Mouse (Mus musculus) left cerebral cortex, adult 11 months (tissue): ENCODE data around the gene Prrg4.
"Not testable (repeated sequence)": the region's sequence is repeated elsewhere in the genome, so short reads cannot be mapped to it uniquely, and the experiment has no call there.

Experiments used
- DNase-seq: peaks from one replicate; pipeline ENCODE4 v3.0.0; 2022; ENCODE audit warnings: low spot score

Prrg4 gene

DNA sequence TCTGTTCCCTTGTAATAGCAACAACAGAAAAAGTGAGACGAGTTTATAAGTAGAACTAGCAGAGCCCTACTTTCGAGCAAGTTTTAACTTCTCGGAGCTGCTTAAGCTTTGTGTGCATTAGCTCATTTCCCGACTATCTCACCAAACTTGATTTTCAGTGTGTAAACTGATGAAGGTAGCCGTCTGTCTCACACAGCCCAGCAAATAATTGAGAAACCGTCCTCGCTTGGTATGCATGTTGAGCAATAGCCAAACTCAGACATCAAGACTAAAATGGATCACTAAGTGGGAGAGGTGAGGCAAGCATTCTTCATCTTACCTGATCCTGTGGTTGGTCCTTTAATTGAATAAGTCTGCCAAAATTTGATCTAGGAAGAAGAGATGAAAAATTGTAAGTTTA, 7.9 kb downstream of the Prrg4 start:
- DNase-seq: no peak

DNA sequence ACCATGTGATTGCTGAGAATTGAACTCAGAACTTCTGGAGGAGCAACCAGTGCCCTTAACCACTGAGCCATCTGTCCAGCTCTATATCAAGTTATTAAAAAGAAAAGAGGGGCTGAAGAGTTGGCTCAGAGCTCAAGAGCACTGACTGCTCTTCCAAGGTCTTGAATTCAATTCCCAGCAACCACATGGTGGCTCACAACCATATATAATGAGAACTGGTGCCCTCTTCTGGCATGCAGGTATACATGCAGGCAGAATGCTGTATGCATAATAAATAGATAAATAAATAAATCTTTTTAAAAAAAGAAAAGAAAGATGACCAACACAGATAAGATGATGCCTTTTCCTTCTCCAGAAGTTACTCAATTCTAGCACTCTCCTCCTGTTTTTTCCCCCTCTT, 8.7 kb downstream of the Prrg4 start:
- DNase-seq: no peak

DNA sequence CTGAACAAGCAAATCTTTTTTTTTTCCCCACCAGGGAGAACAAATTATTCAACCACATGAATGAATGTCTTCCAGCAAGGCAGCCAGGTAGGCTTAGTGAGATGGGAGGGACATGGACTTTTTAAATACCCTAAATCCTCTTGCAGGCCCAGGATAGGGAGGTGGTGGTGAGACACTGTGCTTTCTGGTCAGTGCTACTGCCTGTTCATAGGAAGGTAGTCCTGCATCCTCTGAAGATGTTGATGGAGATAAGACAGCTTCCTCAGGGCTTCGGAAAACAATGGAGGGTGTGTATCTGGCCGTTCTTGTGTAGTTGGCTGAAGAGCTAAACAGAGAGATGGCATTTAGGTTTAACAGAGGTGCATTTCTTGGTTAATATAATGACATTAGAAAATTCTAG, 17.2 kb downstream of the Prrg4 start:
- no peak for DNase-seq

DNA sequence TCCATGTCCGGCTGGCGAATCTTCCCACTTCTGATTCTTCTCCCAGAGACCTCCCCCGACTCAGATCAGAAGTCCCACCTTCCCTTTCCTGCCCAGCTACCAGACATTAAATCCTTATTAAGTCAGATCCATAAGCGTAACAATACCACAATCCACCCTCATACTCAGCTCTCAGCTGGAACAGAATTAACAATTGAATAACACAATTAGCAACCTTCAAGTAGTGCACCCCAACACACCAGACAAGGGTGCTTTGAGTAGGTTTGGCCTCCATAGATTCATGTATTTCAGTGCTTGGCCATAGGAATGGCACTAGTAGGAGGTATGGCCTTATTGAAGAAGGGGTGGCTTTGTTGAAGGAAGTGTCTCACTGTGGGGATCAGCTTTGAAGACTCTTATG, 23.5 kb downstream of the Prrg4 start:
- DNase-seq: no peak

DNA sequence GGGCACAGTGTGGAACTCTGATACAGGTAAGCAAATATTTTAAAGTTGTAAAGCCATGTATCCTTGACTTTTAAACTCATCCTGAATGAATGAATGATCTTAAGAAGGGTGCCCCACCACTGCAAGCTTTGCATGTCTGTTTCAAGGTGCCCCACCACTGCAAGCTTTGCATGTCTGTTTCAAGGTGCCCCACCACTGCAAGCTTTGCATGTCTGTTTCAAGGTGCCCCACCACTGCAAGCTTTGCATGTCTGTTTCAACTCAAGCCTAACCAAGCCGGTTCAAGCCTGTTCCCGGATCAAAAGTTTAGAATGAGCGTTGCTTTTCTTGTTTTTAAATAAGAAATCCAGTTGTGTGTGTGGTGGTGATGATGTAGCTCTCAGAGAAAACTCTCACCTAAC, 30.9 kb downstream of the Prrg4 start:
- DNase-seq: not testable (repeated sequence)

DNA sequence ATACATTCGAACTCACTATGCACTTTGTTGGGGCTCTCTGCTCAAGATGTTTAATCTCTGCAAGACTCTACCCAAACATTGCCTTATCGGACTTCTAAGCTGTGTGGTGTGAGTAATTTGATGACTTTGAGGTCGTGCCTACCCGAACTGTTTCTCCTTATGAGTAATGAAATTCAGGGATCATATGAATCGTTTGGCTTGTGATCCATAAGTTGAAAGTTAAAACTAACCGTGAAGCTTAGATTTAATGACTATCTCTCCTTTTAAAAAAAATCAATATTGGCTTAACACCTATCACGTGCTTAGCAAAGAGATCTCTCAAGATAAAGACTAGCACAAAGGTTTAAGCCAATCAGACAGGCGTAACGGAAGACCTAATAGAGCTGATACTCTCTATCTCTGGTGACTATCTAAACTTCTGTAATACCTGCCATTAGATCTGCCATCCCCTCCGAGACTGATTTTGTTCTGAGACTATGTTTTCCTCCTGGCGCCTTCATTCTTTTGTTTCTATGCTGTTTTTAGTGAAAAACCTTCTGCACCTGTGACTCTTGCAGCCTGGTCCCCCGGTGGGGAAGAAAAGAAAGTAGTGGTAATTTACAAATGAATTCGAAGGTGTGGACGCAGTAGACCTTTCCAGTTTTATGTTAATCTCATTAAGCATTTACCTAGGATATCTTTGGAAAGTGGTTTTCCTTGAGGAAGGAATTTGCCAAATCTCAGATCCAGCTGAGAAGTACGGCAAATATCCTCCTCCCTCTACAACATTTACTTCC, 31.9 kb downstream of the Prrg4 start:
- no peak for DNase-seq

DNA sequence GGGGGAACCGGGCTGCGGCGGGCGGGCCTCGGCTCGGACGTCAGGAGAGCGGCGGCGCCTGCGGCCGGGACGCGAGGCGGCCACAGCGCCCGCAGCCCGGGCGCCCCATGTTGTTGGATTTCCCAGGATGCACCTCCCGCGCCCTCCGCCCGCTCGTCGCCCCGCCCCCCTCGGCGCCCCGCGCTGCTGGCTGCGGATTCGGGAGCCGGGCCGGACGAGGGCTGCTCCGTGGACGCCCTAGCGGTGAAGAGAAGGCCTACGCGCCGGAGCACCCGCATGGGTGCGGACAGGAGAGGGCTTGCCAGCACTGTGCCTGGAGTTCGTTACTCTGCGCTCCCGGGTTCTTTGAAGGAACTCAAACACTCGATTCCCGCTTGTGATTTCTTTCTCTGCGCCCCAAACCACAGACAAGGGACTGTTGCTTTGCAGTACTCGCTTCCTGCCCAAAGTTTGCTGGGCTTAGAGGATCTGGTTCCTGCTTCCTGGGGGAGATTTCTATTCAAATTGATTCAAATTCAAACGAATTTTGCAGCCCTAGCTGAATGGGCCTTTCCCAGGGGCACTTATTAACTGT, 32.7 kb downstream of the Prrg4 start:
- peak; percentile 80 for DNase-seq

DNA sequence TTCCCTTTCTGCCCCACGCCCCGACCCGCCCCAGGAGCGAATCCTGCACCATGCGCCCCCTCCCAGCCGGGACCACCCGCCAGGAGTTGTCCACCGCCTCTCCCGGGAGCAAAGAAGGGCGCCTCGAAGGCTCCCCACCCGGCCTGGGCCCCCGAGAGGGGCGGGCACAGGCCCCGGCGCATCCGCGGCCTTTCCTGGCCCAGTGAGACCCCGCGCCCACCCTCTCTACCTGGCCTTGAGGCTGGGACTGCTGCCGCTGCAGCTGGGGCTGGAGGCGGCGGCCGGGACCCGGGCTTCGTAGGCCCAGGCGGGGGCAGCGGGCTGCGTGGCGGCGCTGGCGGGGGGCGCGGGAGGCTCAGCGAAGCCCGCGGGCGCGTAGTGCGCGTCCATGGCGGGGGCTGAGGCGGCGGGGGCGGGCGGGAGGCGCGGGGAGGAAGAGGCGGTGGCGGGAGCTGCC, 33.3 kb downstream of the Prrg4 start, which contains the start of gene Qser1:
Gene Qser1 (minus strand): TSS at position 390 of the 457 bp plus-strand sequence.
- DNase-seq: no peak

DNA sequence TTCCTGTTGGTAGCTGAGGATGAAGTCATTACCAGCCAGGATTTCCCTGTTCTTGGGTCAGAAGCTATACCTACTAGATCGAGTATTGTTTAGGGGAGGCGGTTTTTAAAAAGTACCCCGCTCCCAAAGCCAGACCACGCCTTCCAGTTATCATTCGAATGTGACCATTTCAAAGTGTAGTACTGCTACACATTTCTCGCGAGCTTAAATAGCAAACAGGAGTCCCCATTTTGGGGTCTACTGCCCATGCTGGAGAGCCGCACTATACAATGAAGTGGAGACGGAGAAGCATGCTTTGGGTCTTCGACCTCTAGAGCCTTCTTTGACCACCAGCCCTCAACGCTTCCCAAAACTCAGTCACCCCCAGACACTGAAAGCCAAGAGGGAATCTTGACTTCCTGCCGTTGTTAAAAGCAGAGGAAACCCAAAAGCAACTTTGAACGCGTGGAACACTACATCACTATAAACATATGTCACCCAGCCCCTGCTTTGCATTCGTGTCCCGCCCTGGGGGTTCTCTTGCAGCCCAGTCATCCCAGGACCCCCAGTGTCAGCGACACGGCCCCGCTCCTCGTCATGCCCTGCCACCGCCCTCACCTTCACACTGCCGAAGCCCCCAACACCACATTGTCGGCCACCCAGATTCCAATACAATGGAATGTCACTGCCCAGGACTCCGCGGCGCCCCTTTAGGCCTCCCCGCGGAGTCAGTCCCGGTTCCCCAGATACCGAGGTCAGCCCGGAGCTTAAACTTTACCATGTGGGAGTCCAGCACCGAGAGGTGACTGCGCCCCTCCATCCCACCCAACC, 33.9 kb downstream of the Prrg4 start:
- DNase-seq: peak; percentile 8

DNA sequence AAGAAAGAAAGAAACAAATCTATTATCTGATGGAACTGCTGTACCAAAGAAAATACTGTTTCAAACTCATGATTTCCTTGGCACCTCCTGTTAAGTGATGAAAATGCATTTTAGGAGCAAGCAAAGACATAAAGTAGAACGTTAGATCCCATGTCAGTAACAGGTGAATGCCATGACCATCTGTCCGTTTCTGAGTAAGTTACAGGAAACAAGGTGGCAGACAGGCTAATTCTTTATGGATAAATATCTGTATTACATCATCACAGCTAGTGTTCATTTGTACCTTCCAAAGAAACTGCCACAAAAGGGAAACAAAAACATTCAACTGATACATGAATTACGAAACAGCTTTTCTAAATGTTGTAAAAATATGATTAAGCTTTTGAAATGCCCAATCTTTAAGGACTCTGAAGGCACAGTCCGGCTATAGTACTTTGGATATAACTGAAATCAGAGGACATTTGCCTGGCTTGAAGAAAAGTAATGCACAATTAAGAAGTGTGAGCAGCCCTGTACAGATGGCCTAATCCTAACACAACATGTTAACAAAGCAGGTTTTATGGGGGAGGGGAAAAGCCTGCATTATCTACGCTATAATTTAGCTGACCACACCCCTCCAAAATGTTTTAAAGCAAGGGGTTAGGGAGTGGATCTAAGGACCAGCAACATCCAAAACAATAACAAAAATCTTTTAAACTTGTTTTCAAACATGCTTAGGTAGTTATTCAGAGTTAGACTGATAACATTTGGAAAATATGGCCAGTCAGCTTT, 35.3 kb downstream of the Prrg4 start:
- DNase-seq: no peak

DNA sequence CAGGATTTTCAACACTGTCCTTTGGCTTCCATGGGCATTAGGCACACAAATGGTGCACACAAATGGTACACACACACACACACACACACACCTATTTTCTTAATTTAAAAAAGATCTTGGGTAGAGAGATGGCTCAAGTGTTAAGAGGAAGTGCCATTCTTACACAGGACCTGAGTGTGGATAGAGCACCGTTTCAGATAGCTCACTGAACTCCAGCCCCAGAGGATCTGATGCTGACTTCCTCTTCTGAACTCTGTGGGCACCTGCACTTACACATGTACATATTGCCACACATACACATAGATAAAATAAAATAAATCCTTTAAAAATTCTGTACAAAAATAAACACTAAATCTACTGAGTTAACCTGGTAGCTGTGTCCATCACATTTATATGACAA, 44.2 kb downstream of the Prrg4 start:
- no peak for DNase-seq
